Mouse (Mus musculus) spleen, postnatal 0 days (tissue): Measurements from ENCODE around the gene Alkbh8. TPM values are rescaled to one million over a fixed set of nuclear protein-coding genes. Genes with fewer than 3 reads are reported as not detected.

ENCODE experiments used
- polyA plus RNA-seq: library from polyadenylated mRNA; unstranded; fragments of >200 nt; fragmentation: Nextera tagmentation; extraction: Ambion mirVana; gene quantifications from 2 replicates; pipeline ENCODE4 v1.2.1, GENCODE M21; 2015

Alkbh8 gene
- polyA plus RNA-seq: 16.9 and 18.5 TPM in 2 replicates

DNA sequence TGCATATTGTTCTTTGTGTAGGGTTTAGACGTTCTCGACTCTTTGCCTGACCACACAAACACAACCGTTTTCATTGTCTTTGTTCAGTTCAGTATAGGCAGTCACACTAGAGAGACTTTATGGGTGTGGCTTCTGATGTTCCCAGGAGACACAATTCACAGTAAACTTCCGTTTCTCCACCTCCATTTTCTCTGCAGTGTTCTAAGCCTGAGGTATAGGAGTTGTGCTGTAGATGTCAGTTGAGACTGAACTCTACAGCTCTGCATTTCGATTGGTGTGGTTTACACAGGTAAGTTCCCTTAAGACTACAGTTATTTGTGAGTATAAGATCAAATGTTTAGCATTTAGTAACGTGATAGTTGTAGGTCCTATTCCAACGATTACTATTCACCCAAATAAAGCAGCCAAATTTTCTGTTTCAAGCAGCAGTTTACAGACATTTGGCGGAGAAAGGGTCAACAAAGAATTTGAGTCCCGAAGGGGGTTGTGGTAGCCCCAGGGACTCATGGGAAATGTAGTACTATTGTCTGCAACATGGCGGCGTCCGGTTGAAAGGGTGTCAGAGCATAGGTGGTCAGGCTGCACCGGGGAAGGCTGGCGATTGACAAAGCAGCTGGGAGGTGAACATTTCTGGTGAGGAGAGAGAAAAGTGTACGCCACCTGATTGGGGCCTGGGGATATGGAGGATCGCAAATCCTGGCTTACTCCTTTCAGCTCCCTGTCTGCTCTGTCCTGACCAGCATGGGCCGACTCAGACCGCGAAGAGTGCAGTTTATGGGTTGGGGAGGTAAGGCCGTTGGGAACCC lies at the start of gene Alkbh8:
Gene Alkbh8, plus strand, starts transcription at position 179 of the 806 bp plus-strand sequence.

DNA sequence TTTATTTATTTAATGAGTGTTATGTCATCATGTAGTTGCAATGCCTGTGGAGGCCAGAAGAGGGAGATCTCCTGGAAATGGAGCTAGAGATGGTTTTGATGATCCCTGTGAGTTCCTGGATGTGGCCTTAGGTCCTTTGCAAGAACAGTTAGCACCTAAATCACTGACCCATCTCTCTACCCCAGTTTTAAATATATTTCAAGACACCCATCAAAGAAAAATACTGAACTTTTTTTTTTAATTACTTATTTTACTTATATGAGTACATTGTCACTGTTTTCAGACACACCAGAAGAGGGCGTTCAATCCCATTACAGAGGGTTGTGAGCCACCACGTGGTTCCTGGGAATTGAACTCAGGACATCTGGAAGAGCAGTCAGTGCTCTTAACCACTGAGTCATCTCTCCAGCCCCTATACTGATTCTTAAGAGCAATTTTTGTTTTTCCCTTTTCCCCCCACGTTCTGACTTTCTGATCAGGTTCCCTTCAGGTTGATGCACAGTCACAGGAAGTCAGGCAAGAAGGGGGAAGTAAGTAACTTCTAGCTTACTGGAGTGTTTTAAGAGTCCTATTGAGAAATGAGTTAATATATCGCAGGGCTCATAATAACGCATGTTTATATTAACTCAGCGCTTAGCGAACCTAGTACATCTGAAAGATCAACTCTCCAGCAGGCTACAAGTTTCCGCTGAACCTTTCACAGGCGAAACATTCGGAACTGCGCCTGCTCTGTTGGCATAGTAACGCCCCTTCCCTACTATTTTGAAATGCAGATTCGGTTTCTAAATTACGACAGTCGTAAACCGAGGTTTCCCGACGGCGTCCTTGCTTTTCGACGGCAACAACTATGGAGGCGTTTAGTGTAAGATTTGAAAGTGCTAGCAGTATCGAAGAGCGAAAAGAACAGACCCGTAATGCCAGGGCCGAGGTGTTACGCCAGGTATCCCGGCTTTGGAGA lies 68.6 kb downstream of the Alkbh8 start, which contains the start of gene Cwf19l2:
Gene Cwf19l2, plus strand, starts transcription at position 342 of the 958 bp plus-strand sequence.

Other genes starting within 250 kb of the Alkbh8 start
- gene Cwf19l2, start 68.5 kb downstream of the Alkbh8 start, polyA plus RNA-seq: 9.9 and 11.0 TPM in 2 replicates
- 0.79 and 0.82 TPM in 2 replicates for gene Gucy1a2, start 197.6 kb downstream of the Alkbh8 start, polyA plus RNA-seq